Mouse (Mus musculus) lung, postnatal 0 days (tissue): Measurements from ENCODE around the gene Ccdc187. TPM values are rescaled to one million over a fixed set of nuclear protein-coding genes. Genes with fewer than 3 reads are reported as not detected.

ENCODE experiments used
- ATAC-seq: fragments of 200-750 bp; cut with Nextera tagmentation; 2 replicates; pipeline ENCODE4 v1.8.0; 2017; ENCODE audit warnings: moderate library complexity
- DNase-seq: peaks from one replicate; pipeline ENCODE4 v3.0.0-alpha.2; 2016; ENCODE audit warnings: low spot score
- H3K27ac ChIP-seq: fragments of 300-500 bp; sonication (generic); 2 replicates; pipeline ENCODE4 v1.5.1; 2014; ENCODE audit warnings: antibody characterized with exemption, mild to moderate bottlenecking, low read length, mixed read lengths
- H3K27me3 ChIP-seq: fragments of 300-500 bp; sonication (generic); replicated peaks from 2 replicates; pipeline ENCODE4 v1.6.1; 2014; ENCODE audit warnings: low read length, mixed read lengths; ENCODE audit not compliant: insufficient read depth
- H3K36me3 ChIP-seq: fragments of 300-500 bp; sonication (generic); 2 replicates; pipeline ENCODE4 v1.6.1; 2014; ENCODE audit warnings: low read length, mixed read lengths; ENCODE audit not compliant: insufficient read depth
- H3K4me1 ChIP-seq: fragments of 300-500 bp; sonication (generic); 2 replicates; pipeline ENCODE4 v1.6.1; 2014; ENCODE audit warnings: antibody characterized with exemption, low read depth, low read length, mixed read lengths; ENCODE audit not compliant: insufficient read depth
- H3K4me2 ChIP-seq: fragments of 300-500 bp; sonication (generic); replicated peaks from 2 replicates; pipeline ENCODE4 v1.6.1; 2014; ENCODE audit warnings: low read depth, mild to moderate bottlenecking, low read length, moderate library complexity, mixed read lengths
- H3K4me3 ChIP-seq: fragments of 300-500 bp; sonication (generic); 2 replicates; pipeline ENCODE4 v1.5.1; 2014; ENCODE audit warnings: low read depth, low read length
- H3K9ac ChIP-seq: fragments of 300-500 bp; sonication (generic); replicated peaks from 2 replicates; pipeline ENCODE4 v1.6.1; 2014; ENCODE audit warnings: low read depth, mild to moderate bottlenecking
- H3K9me3 ChIP-seq: fragments of 300-500 bp; sonication (generic); 2 replicates; pipeline ENCODE4 v1.6.1; 2016; ENCODE audit warnings: low read length, mixed read lengths
- CTCF ChIP-seq: IDR thresholded peaks from 2 replicates; pipeline ENCODE4 v1.5.1; 2016; ENCODE audit warnings: antibody characterized with exemption, mild to moderate bottlenecking
- EP300 ChIP-seq: IDR thresholded peaks from 2 replicates; pipeline ENCODE4 v1.6.1; 2016; ENCODE audit warnings: antibody characterized with exemption, mild to moderate bottlenecking, control low read depth
- WGBS: fragments of 180-500 bp; shearing (Covaris S2); extraction: QIAGEN DNeasy Blood & Tissue Kit; methylation state at CpG from one replicate; pipeline ENCODE4 v1.1.7; 2014; 5-methylcytosine and 5-hydroxymethylcytosine counted together
- polyA plus RNA-seq: library from polyadenylated mRNA; unstranded; fragments of >200 nt; fragmentation: Nextera tagmentation; extraction: Ambion mirVana; gene quantifications from 2 replicates; pipeline ENCODE4 v1.2.1, GENCODE M21; 2015

The Ccdc187 gene
- polyA plus RNA-seq, 1 experiment from 2014 or later = 0.61 TPM

GRCm38 (mm10) chr2:26207559-26207958 lies 86.8 kb downstream of the Ccdc187 start:
- TF ChIP-seq CTCF (no peak), EP300 (no peak)
- Histone ChIP-seq H3K9me3 (no peaks in the 10 kb centered on the region), H3K4me1 (no peaks in the 10 kb centered on the region), H3K9ac (no peak overlapping the region), H3K27me3 (peaks cover 54% of the 10 kb centered on the region), H3K36me3 (peaks cover 9% of the 10 kb centered on the region; the same call in 1 of the 2 replicates), H3K27ac (no peak overlapping the region), H3K4me2 (no peak overlapping the region), H3K4me3 (no peak overlapping the region)
- WGBS = 16% methylated on average over 9 of the region's 9 CpGs
- no peak for ATAC-seq
- no peak for DNase-seq

DNA sequence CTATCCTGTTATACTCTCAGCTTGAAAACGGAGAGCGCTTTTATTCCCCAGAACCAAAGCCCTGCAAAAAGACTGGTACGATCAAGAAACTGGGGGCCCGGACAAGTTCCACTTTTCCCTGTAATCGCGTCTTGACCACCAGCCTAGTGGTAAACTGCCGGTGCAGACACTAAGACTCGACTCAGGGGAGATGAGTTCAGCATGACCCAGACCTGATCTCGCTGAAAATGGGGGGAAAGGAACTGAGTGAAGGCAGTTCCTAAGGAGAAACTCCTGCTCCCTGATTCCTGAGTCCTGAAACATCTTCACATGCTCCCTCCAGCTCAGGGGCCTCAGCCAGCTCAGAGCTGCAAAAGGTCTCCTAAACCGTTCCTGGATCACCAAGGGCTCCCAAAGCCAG lies 88.6 kb downstream of the Ccdc187 start:
- H3K9me3 ChIP-seq = no peaks in the 10 kb centered on the region
- H3K36me3 ChIP-seq = peaks cover 5% of the 10 kb centered on the region; the same call in 1 of the 2 replicates
- H3K27me3 ChIP-seq = peaks cover 72% of the 10 kb centered on the region
- H3K4me3 ChIP-seq = no peak overlapping the region
- no peak overlapping the region for H3K27ac ChIP-seq
- DNase-seq = no peak
- no peak for ATAC-seq
- no peak overlapping the region for H3K9ac ChIP-seq
- 15% methylated on average over 10 of the region's 10 CpGs for WGBS
- H3K4me1 ChIP-seq = no peaks in the 10 kb centered on the region
- no peak overlapping the region for H3K4me2 ChIP-seq
- TF ChIP-seq CTCF (no peak), EP300 (no peak)

DNA sequence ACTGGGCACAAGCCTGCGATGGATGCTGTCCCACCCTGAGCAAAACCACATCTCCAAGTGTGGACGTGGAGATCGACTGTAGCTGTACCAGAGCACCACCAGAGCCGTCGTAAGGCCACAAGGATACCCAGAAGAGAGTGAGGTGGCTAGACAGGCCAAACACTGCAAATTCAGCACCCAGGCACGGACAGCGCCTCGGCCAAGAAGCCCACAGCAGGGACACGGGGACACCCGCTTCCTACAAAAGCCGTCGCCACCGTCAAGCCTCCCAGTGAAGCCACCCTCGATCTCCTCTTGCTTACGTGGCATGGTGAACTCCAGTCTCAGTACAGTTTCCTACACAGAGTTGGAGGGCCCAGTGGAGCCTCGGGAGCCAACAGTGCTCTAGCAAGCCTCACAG lies 89.2 kb downstream of the Ccdc187 start:
- peak; percentile 39 for DNase-seq
- Histone ChIP-seq H3K4me3 (no peak overlapping the region), H3K9ac (no peak overlapping the region), H3K36me3 (0 out of 2 replicates have a peak, but pooled peaks cover 2% of the 10 kb centered on the region), H3K4me2 (no peak overlapping the region), H3K27ac (no peak overlapping the region), H3K27me3 (peaks cover 77% of the 10 kb centered on the region), H3K4me1 (no peaks in the 10 kb centered on the region), H3K9me3 (no peaks in the 10 kb centered on the region)
- no peak for ATAC-seq
- 4% methylated on average over 16 of the region's 16 CpGs for WGBS
- TF ChIP-seq CTCF = no peak
- TF ChIP-seq EP300 = no peak

DNA sequence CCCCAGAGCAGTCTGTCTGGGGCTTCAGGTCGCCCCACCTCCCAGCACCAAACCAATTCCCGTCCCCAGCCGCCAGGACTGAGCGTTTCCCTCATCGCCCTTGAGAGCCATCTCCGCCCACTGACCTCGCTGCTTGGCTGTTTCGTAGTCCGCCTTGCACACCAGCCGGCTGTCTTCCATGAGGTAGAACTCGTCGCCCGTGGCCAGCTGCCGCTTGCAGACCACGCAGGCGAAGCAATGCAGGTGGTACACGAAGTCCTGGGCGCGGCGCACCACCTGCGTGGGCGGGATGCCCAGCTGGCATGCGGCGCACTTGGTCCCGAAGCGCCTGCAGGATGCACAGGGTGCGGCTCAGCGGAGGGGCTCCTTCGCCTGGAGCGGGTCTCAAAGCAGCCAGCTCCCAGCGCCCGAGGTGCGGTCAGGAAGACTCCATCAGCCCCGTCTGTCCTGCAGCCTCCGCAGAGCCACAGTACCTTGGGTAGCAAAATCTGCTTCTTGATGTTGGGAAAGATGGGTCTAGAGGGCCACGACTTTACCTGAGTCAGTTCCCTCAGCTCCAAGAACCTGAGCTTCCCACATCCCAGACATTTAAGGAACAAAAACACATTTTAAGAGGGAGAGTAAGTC lies 91.4 kb downstream of the Ccdc187 start:
- no peak for DNase-seq
- WGBS = 3% methylated on average over 36 of the region's 36 CpGs
- H3K9ac ChIP-seq = no peak overlapping the region
- H3K9me3 ChIP-seq = no peaks in the 10 kb centered on the region
- no peak for ATAC-seq
- H3K27me3 ChIP-seq = peaks cover 87% of the 10 kb centered on the region
- no peaks in the 10 kb centered on the region for H3K36me3 ChIP-seq
- H3K4me3 ChIP-seq = no peak overlapping the region
- H3K27ac ChIP-seq = no peak overlapping the region
- no peak for TF ChIP-seq CTCF
- no peak for TF ChIP-seq EP300
- no peak overlapping the region for H3K4me2 ChIP-seq
- no peaks in the 10 kb centered on the region for H3K4me1 ChIP-seq

DNA sequence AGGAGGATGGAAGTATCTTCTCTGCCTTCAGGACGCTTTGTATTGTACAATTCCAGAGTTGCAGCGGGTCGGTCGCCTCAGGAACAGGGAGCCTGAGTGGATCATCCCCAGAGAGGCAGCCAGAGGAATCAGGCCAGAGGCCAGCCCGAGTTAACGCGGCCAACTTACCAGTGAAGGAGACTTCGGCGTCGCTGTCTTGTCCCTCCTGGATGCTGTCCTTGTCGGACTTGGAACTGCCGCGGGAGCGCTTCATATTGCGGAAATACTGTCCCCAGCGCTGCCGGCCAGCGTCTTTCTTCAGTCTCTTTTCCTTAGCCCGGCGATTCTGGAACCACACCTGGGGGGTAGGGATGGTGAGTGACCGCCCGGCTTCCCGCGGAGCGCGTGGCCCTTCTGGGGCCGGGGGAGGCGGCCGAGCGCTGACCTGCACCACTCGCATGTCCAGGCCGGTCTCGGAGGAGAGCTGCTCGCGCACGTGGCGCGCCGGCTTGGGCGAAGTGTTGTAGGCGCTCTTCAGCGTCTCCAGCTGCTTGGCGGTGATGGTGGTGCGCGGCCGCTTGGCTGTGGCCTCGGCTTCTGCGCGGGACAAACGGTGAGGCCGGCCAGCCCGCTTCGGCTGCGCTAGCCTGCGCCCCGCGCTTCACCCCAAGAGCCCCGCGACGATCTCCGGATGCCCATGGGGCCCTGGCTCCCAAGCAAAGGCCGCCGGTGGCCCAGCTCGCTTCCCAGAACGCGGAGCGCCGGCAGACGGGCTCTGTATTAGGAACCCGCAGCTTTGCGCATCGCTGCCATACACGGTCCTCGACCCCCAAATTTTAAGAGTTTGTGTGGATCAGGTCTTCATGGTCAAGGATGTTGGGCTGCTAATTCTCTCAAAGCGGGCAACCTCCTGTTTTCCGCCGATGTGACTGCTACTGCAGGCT lies 92.2 kb downstream of the Ccdc187 start:
- DNase-seq (no peak), ATAC-seq (no peak)
- H3K27ac ChIP-seq = no peak overlapping the region
- TF ChIP-seq EP300 = no peak
- TF ChIP-seq CTCF = no peak
- no peak overlapping the region for H3K4me2 ChIP-seq
- H3K27me3 ChIP-seq = peaks cover 79% of the 10 kb centered on the region
- 1% methylated on average over 72 of the region's 77 CpGs for WGBS
- H3K4me1 ChIP-seq = no peaks in the 10 kb centered on the region
- H3K9me3 ChIP-seq = no peaks in the 10 kb centered on the region
- no peak overlapping the region for H3K4me3 ChIP-seq
- H3K9ac ChIP-seq = no peak overlapping the region
- no peaks in the 10 kb centered on the region for H3K36me3 ChIP-seq

GRCm38 (mm10) chr2:26198488-26198887 lies 95.9 kb downstream of the Ccdc187 start:
- ATAC-seq (peak; percentile 69), DNase-seq (peak; percentile 46)
- Histone ChIP-seq H3K36me3 (no peaks in the 10 kb centered on the region), H3K4me2 (no peak overlapping the region; the same call in 1 of the 2 replicates), H3K4me1 (no peaks in the 10 kb centered on the region), H3K4me3 (no peak overlapping the region), H3K27me3 (peaks cover 46% of the 10 kb centered on the region), H3K9me3 (no peaks in the 10 kb centered on the region), H3K9ac (no peak overlapping the region), H3K27ac (no peak overlapping the region)
- TF ChIP-seq EP300 (no peak), CTCF (peak; percentile 12; the same call in 1 of the 2 replicates)
- WGBS = 0% methylated on average over 10 of the region's 10 CpGs
